Mouse (Mus musculus) midbrain, embryonic 11.5 days (tissue): ENCODE measurements at regions not wholly inside any gene's neighbourhood (a gene's known extent, or its start where the extent isn't known, plus 50 kb on each side); places are given as distances from the start of the nearest gene placed in this dataset.

Source experiments
- ATAC-seq: fragments of 200-750 bp; cut with Nextera tagmentation; 2 replicates; pipeline ENCODE4 v1.8.0; 2017; ENCODE audit warnings: moderate TSS enrichment, moderate library complexity; ENCODE audit not compliant: low FRiP score
- DNase-seq: peaks from one replicate; pipeline ENCODE4 v3.0.0; 2015; ENCODE audit warnings: low spot score; ENCODE audit errors: missing footprints
- H3K27ac ChIP-seq: fragments of 300-500 bp; sonication (generic); 2 replicates; pipeline ENCODE4 v1.5.1; 2014; ENCODE audit warnings: low read depth, low read length
- H3K27me3 ChIP-seq: fragments of 300-500 bp; sonication (generic); 2 replicates; pipeline ENCODE4 v1.6.1; 2014; ENCODE audit warnings: mild to moderate bottlenecking, low read length, moderate library complexity, mixed read lengths; ENCODE audit not compliant: control insufficient read depth, insufficient read depth
- H3K36me3 ChIP-seq: fragments of 300-500 bp; sonication (generic); 2 replicates; pipeline ENCODE4 v1.6.1; 2014; ENCODE audit warnings: mild to moderate bottlenecking, low read length, moderate library complexity, mixed read lengths; ENCODE audit not compliant: control insufficient read depth, insufficient read depth
- H3K4me1 ChIP-seq: fragments of 300-500 bp; sonication (generic); 2 replicates; pipeline ENCODE4 v1.6.1; 2014; ENCODE audit warnings: low read length; ENCODE audit not compliant: control insufficient read depth, insufficient read depth
- H3K4me2 ChIP-seq: fragments of 300-500 bp; sonication (generic); 2 replicates; pipeline ENCODE4 v1.6.1; 2014; ENCODE audit warnings: mild to moderate bottlenecking, moderate library complexity
- H3K4me3 ChIP-seq: fragments of 300-500 bp; sonication (generic); 2 replicates; pipeline ENCODE4 v1.5.1; 2014; ENCODE audit warnings: low read depth, low read length
- H3K9ac ChIP-seq: fragments of 300-500 bp; sonication (generic); 2 replicates; pipeline ENCODE4 v1.6.1; 2014; ENCODE audit warnings: low read length
- H3K9me3 ChIP-seq: fragments of 300-500 bp; sonication (generic); 2 replicates; pipeline ENCODE4 v1.6.1; 2016; ENCODE audit warnings: low read length; ENCODE audit not compliant: control insufficient read depth
- WGBS: fragments of 180-500 bp; shearing (Covaris S2); extraction: QIAGEN DNeasy Blood & Tissue Kit; methylation state at CpG from one replicate; pipeline ENCODE4 v1.1.7; 2014; 5-methylcytosine and 5-hydroxymethylcytosine counted together

- Histone ChIP-seq H3K4me2 (no peak overlapping the region), H3K4me1 (no peaks in the 10 kb centered on the region), H3K27me3 (no peaks in the 10 kb centered on the region), H3K36me3 (no peaks in the 10 kb centered on the region), H3K27ac (no peak overlapping the region), H3K4me3 (no peak overlapping the region), H3K9ac (no peak overlapping the region), H3K9me3 (peaks cover 3% of the 10 kb centered on the region; the same call in 1 of the 2 replicates)
- ATAC-seq (no peak), DNase-seq (no peak)
- WGBS = 82% methylated on average over 12 of the region's 12 CpGs
Measured at GRCm38 (mm10) chr1:71837764-71838163, 184.8 kb upstream of the Fn1 start.

DNA sequence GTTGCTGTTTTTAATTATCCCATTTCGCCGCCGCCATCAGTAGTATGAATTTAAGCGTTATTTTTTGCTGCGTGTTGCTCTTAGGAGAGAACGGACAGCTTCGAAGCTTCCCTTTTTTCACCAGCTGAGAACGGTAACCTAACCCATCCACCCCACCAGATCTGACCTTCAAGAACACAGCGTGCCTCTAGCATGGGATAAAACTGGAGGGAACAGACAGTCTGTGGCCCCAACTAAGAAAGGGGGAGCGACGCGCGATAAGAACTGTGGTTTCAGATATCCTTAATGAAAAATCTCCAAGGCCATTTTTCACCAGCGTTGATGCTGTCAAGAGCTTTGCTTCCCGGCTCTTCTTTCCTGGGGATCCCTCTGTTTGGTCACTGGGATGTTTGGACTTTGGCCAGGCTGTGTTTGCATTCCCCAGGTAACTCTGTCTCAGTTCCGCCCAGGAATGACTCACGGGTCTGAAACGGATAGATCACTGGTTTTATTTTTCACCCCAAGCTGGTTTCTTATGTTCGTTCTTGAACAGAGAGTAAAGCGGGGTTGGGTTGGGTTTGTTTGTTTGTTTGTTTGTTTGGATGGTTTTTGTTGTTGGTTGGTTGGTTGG lies 184.1 kb upstream of the Fn1 start:
- Histone ChIP-seq H3K9me3 (peaks cover 3% of the 10 kb centered on the region; the same call in 1 of the 2 replicates), H3K9ac (no peak overlapping the region), H3K27ac (no peak overlapping the region), H3K36me3 (no peaks in the 10 kb centered on the region), H3K27me3 (no peaks in the 10 kb centered on the region), H3K4me1 (no peaks in the 10 kb centered on the region), H3K4me3 (no peak overlapping the region), H3K4me2 (no peak overlapping the region)
- no peak for DNase-seq
- no peak for ATAC-seq
- 89% methylated on average over 20 of the region's 20 CpGs for WGBS

- no peaks in the 10 kb centered on the region for H3K27me3 ChIP-seq
- no peaks in the 10 kb centered on the region for H3K9me3 ChIP-seq
- H3K4me1 ChIP-seq = no peaks in the 10 kb centered on the region
- 92% methylated on average over 6 of the region's 6 CpGs for WGBS
- H3K4me3 ChIP-seq = no peak overlapping the region
- no peak overlapping the region for H3K9ac ChIP-seq
- no peak for ATAC-seq
- no peak for DNase-seq
- no peak overlapping the region for H3K27ac ChIP-seq
- no peaks in the 10 kb centered on the region for H3K36me3 ChIP-seq
- H3K4me2 ChIP-seq = no peak overlapping the region
Measured at GRCm38 (mm10) chr1:71830379-71830778, 177.4 kb upstream of the Fn1 start.

- Histone ChIP-seq H3K27me3 (no peaks in the 10 kb centered on the region), H3K9me3 (no peaks in the 10 kb centered on the region), H3K36me3 (no peaks in the 10 kb centered on the region), H3K4me1 (no peaks in the 10 kb centered on the region), H3K9ac (no peak overlapping the region), H3K27ac (no peak overlapping the region), H3K4me2 (no peak overlapping the region), H3K4me3 (no peak overlapping the region)
- DNase-seq (no peak), ATAC-seq (no peak)
- WGBS = 92% methylated on average over 5 of the region's 5 CpGs
Measured at GRCm38 (mm10) chr1:71824410-71824809, 171.4 kb upstream of the Fn1 start.

DNA sequence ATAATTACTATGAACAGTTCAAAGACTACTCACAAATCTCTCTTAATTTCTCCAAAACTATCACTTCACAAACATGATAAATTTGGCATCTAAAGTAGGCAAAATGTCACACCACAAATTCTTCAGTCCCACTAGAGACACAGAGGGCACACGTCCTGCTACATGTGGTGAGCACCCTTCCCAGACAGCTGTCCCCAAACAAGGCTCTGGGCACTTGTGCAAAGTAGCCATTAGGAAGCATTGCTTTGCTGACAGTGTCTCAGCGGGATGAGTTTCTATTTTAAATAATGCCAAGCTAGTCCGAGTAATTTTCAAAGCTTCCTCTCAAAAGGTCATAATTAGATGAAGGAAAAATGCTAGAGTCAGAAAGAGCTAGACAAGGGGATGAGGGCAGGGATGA lies 169.1 kb upstream of the Fn1 start:
- Histone ChIP-seq H3K27ac (no peak overlapping the region), H3K9me3 (no peaks in the 10 kb centered on the region), H3K36me3 (no peaks in the 10 kb centered on the region), H3K27me3 (no peaks in the 10 kb centered on the region), H3K4me3 (no peak overlapping the region), H3K4me1 (no peaks in the 10 kb centered on the region), H3K4me2 (no peak overlapping the region), H3K9ac (no peak overlapping the region)
- no peak for ATAC-seq
- 82% methylated on average over 3 of the region's 3 CpGs for WGBS
- no peak for DNase-seq

- H3K4me3 ChIP-seq = no peak overlapping the region
- WGBS = 85% methylated on average over 7 of the region's 7 CpGs
- H3K9me3 ChIP-seq = no peaks in the 10 kb centered on the region
- H3K27ac ChIP-seq = no peak overlapping the region
- no peaks in the 10 kb centered on the region for H3K27me3 ChIP-seq
- H3K4me2 ChIP-seq = no peak overlapping the region
- H3K36me3 ChIP-seq = no peaks in the 10 kb centered on the region
- no peaks in the 10 kb centered on the region for H3K4me1 ChIP-seq
- no peak for ATAC-seq
- no peak overlapping the region for H3K9ac ChIP-seq
- no peak for DNase-seq
Measured at GRCm38 (mm10) chr1:71821099-71821498, 168.1 kb upstream of the Fn1 start.

DNA sequence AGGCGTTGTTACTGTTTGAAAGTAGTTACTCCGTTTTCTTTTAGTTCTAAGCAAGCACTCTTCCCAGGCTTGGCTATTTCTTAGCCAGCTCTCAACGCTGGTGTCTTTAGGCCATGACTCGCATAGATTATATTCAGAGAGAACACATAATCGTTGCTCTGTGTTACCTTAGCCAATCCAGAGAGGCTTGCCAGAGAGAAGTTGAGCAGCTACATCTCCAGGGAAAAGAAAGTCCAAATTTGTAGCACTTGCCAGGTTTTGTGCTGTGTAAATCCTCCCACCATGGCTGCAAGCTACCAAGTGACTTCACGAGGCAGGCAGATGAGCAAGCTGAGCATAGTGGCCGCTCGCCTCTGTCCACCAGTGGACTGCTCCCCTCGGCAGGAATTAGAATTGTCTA lies 163.3 kb upstream of the Fn1 start:
- Histone ChIP-seq H3K4me2 (no peak overlapping the region), H3K4me1 (no peaks in the 10 kb centered on the region), H3K9me3 (no peaks in the 10 kb centered on the region), H3K36me3 (no peaks in the 10 kb centered on the region), H3K9ac (no peak overlapping the region), H3K27ac (no peak overlapping the region), H3K27me3 (no peaks in the 10 kb centered on the region), H3K4me3 (no peak overlapping the region)
- ATAC-seq (no peak), DNase-seq (no peak)
- WGBS = 88% methylated on average over 9 of the region's 9 CpGs

- no peaks in the 10 kb centered on the region for H3K27me3 ChIP-seq
- 84% methylated on average over 4 of the region's 4 CpGs for WGBS
- H3K27ac ChIP-seq = no peak overlapping the region
- no peak overlapping the region for H3K9ac ChIP-seq
- DNase-seq (no peak), ATAC-seq (no peak)
- H3K36me3 ChIP-seq = no peaks in the 10 kb centered on the region
- H3K4me3 ChIP-seq = no peak overlapping the region
- no peaks in the 10 kb centered on the region for H3K4me1 ChIP-seq
- no peak overlapping the region for H3K4me2 ChIP-seq
- no peaks in the 10 kb centered on the region for H3K9me3 ChIP-seq
Measured at GRCm38 (mm10) chr1:71814141-71814540, 161.1 kb upstream of the Fn1 start.

DNA sequence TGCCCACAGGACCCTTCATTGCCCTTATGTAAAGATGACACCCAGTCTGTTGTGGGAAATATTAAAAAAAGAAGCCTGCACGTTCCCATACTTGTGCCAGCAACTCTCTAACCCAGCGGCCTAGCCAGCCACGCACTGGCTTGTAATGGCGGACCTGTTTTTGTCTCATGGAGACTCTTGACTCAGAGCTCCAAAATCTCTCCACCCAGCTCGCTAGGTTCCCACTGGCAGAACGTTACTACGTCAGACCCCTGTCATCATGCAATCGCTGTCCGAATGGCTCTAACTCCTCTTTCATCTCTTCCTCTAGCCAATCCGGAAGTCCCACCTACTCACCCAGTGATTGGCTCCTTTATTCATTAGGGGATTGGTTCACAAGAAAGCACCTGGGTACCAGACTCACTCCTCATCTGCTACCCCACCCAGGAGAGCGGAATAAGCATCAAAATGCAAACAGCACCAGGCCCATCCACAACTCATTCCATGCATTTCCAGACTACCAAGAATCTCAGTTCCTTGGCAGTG lies 159.2 kb upstream of the Fn1 start:
- Histone ChIP-seq H3K4me3 (no peak overlapping the region), H3K4me1 (no peaks in the 10 kb centered on the region), H3K36me3 (no peaks in the 10 kb centered on the region), H3K27me3 (no peaks in the 10 kb centered on the region), H3K4me2 (no peak overlapping the region), H3K9ac (no peak overlapping the region), H3K9me3 (no peaks in the 10 kb centered on the region), H3K27ac (no peak overlapping the region)
- no peak for DNase-seq
- WGBS = 93% methylated on average over 11 of the region's 11 CpGs
- ATAC-seq = no peak
